Mouse (Mus musculus): Measurements from ENCODE around the gene Olfml1. TPM values are rescaled to one million over a fixed set of nuclear protein-coding genes. Genes with fewer than 3 reads are reported as not detected.

Olfml1 gene
- polyA plus RNA-seq, 1 experiment from 2014 or later = 21.5 TPM

- Histone ChIP-seq H3K27ac (replicated peaks; ENCODE audit: low read depth, low read length) (no peak overlapping the region), H3K4me2 (ENCODE audit: low read depth, low read length) (no peak overlapping the region), H3K27me3 (ENCODE audit: control insufficient read depth, insufficient read depth, low read length) (no peaks in the 10 kb centered on the region), H3K9me3 (replicated peaks; ENCODE audit: control insufficient read depth, low read length) (no peaks in the 10 kb centered on the region), H3K36me3 (replicated peaks; ENCODE audit: control insufficient read depth, insufficient read depth, low read depth, low read length) (no peaks in the 10 kb centered on the region), H3K9ac (replicated peaks; ENCODE audit: low read length) (no peak overlapping the region), H3K4me3 (ENCODE audit: low read depth, low read length) (no peak overlapping the region), H3K4me1 (ENCODE audit: control insufficient read depth, insufficient read depth, low read length) (no peaks in the 10 kb centered on the region)
- 85% methylated on average over 5 of the region's 5 CpGs for WGBS
- ATAC-seq (replicated peaks; ENCODE audit: insufficient number of reproducible peaks, low FRiP score, low TSS enrichment, low read depth) (no peak), DNase-seq (ENCODE audit: low spot score) (no peak)
Measured at GRCm38 (mm10) chr7:107610880-107611279, 43.6 kb downstream of the Olfml1 start.

DNA sequence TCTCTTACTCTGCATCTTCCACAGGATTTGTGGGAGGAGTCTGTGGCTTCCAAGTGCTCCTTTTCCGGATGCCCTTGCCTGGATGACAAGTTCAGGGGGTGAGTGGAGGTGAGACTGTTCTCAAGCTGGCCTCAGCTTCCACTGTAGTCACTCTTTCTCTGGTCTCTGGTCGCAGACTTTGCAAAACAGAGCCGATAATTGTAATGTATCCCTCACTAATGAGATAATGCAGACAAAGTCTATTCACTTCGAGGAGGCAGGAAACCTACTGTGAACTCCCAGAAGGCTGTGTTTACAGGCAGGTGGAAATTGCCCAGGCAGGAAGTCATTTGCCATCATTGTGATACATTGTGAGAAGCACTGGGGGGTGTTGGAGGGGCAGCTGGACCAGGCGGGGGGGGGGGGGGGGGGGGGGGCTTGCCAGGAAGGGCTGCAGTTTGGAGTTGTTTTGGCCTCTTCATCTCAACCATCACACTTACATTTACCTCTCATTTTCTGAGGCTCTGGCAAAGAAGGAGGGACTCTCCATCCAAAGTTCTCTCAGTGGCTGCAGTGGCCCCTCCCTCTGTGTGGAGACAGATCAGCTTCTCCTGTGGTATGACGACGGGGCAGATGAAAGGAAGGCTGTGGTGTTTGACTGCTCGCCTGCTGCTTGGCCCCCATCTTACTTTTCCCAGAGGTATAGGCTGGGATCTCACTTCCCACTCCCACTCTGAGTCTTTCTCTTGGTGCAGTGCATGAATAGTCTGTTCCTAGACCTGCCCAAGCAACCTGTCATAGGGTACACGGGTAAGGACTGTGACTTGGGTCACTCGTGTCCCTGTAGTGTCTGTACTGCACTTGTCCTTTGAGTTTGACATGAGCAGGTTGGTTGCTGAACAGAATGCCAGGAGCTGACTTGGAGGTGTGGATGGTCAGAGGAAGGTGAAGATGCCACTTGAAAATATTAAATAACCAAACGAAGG, 51.1 kb downstream of the Olfml1 start:
- peak; percentile 57 for ATAC-seq (replicated peaks; ENCODE audit: insufficient number of reproducible peaks, low FRiP score, low TSS enrichment, low read depth)
- H3K9me3 ChIP-seq (replicated peaks; ENCODE audit: control insufficient read depth, low read length) = no peaks in the 10 kb centered on the region
- no peak overlapping the region for H3K4me3 ChIP-seq (ENCODE audit: low read depth, low read length)
- no peak overlapping the region for H3K27ac ChIP-seq (replicated peaks; ENCODE audit: low read depth, low read length)
- H3K36me3 ChIP-seq (replicated peaks; ENCODE audit: control insufficient read depth, insufficient read depth, low read depth, low read length) = no peaks in the 10 kb centered on the region
- H3K27me3 ChIP-seq (ENCODE audit: control insufficient read depth, insufficient read depth, low read length) = no peaks in the 10 kb centered on the region
- H3K4me1 ChIP-seq (ENCODE audit: control insufficient read depth, insufficient read depth, low read length) = peaks cover 4% of the 10 kb centered on the region; the same call in 1 of the 2 replicates
- no peak overlapping the region for H3K4me2 ChIP-seq (ENCODE audit: low read depth, low read length)
- DNase-seq (ENCODE audit: low spot score) = no peak
- no peak overlapping the region for H3K9ac ChIP-seq (replicated peaks; ENCODE audit: low read length)
- 33% methylated on average over 10 of the region's 11 CpGs for WGBS

- H3K27ac ChIP-seq (replicated peaks; ENCODE audit: low read depth, low read length) = no peak overlapping the region
- no peak overlapping the region for H3K4me3 ChIP-seq (ENCODE audit: low read depth, low read length)
- no peaks in the 10 kb centered on the region for H3K36me3 ChIP-seq (replicated peaks; ENCODE audit: control insufficient read depth, insufficient read depth, low read depth, low read length)
- no peak overlapping the region for H3K4me2 ChIP-seq (ENCODE audit: low read depth, low read length)
- peak; percentile 38 for DNase-seq (ENCODE audit: low spot score)
- WGBS = 44% methylated on average over 4 of the region's 4 CpGs
- H3K4me1 ChIP-seq (ENCODE audit: control insufficient read depth, insufficient read depth, low read length) = peaks cover 4% of the 10 kb centered on the region; the same call in 1 of the 2 replicates
- ATAC-seq (replicated peaks; ENCODE audit: insufficient number of reproducible peaks, low FRiP score, low TSS enrichment, low read depth) = peak; percentile 70; the same call in 1 of the 2 replicates
- H3K9me3 ChIP-seq (replicated peaks; ENCODE audit: control insufficient read depth, low read length) = no peaks in the 10 kb centered on the region
- no peak overlapping the region for H3K9ac ChIP-seq (replicated peaks; ENCODE audit: low read length)
- no peaks in the 10 kb centered on the region for H3K27me3 ChIP-seq (ENCODE audit: control insufficient read depth, insufficient read depth, low read length)
Measured at GRCm38 (mm10) chr7:107619225-107619624, 52.0 kb downstream of the Olfml1 start.

DNA sequence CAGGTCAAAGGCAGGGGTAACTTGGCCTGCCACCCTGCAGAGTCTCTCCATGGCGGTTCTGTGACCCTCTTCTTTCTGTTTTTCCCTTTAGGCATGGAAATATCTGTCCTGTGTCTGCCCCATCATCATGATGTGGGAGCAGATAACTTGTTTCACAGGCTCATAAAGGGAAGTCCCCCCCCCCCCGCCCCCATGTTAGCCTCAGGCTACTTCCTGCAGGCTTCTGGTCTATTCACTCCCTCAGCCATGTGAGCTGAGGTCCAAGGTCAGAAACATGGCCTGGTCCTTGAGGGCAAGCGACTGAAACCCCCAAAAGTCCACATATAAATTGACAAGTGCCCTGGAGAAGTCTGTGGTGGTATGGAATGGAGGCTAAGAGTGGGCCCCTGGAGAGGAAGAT, 52.9 kb downstream of the Olfml1 start:
- DNase-seq (ENCODE audit: low spot score) = no peak
- H3K4me1 ChIP-seq (ENCODE audit: control insufficient read depth, insufficient read depth, low read length) = peaks cover 4% of the 10 kb centered on the region; the same call in 1 of the 2 replicates
- no peak for ATAC-seq (replicated peaks; ENCODE audit: insufficient number of reproducible peaks, low FRiP score, low TSS enrichment, low read depth)
- 73% methylated on average over 3 of the region's 3 CpGs for WGBS
- no peaks in the 10 kb centered on the region for H3K9me3 ChIP-seq (replicated peaks; ENCODE audit: control insufficient read depth, low read length)
- no peak overlapping the region for H3K4me2 ChIP-seq (ENCODE audit: low read depth, low read length)
- no peaks in the 10 kb centered on the region for H3K36me3 ChIP-seq (replicated peaks; ENCODE audit: control insufficient read depth, insufficient read depth, low read depth, low read length)
- H3K27me3 ChIP-seq (ENCODE audit: control insufficient read depth, insufficient read depth, low read length) = no peaks in the 10 kb centered on the region
- no peak overlapping the region for H3K4me3 ChIP-seq (ENCODE audit: low read depth, low read length)
- no peak overlapping the region for H3K27ac ChIP-seq (replicated peaks; ENCODE audit: low read depth, low read length)
- no peak overlapping the region for H3K9ac ChIP-seq (replicated peaks; ENCODE audit: low read length)

GRCm38 (mm10) chr7:107624432-107624831, 57.2 kb downstream of the Olfml1 start:
- DNase-seq (ENCODE audit: low spot score) (no peak), ATAC-seq (replicated peaks; ENCODE audit: insufficient number of reproducible peaks, low FRiP score, low TSS enrichment, low read depth) (no peak)
- 66% methylated on average over 3 of the region's 3 CpGs for WGBS
- Histone ChIP-seq H3K27ac (replicated peaks; ENCODE audit: low read depth, low read length) (no peak overlapping the region), H3K4me3 (ENCODE audit: low read depth, low read length) (no peak overlapping the region), H3K4me1 (ENCODE audit: control insufficient read depth, insufficient read depth, low read length) (no peaks in the 10 kb centered on the region), H3K4me2 (ENCODE audit: low read depth, low read length) (no peak overlapping the region), H3K9ac (replicated peaks; ENCODE audit: low read length) (no peak overlapping the region), H3K9me3 (replicated peaks; ENCODE audit: control insufficient read depth, low read length) (no peaks in the 10 kb centered on the region), H3K27me3 (ENCODE audit: control insufficient read depth, insufficient read depth, low read length) (no peaks in the 10 kb centered on the region), H3K36me3 (replicated peaks; ENCODE audit: control insufficient read depth, insufficient read depth, low read depth, low read length) (no peaks in the 10 kb centered on the region)

DNA sequence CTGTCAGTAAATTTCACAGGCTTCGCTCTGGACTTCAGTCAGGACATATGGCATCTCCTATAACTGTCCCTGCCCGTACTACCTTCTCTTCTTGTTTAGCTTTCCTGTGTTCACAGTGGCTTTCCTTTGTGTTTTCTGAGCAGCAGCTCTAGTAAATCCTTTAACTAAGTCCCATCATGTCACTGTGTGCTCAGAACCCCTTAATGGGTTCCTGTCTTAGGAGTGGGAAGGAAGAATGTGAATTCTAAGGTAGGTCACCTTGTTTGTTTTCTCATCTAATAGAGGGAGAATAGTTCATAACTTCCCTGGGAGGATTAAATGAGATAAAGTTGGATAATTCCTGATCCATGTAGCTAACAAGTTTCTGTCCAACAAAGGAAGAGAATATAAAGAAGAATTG, 57.8 kb downstream of the Olfml1 start, which contains the start of gene 5330417H12Rik:
5330417H12Rik (minus strand) TSS at position 101 of the 400 bp plus-strand sequence.
- no peaks in the 10 kb centered on the region for H3K4me1 ChIP-seq (ENCODE audit: control insufficient read depth, insufficient read depth, low read length)
- no peak within 1 kb of the TSS for H3K27ac ChIP-seq (replicated peaks; ENCODE audit: low read depth, low read length)
- no peaks in the 10 kb centered on the region for H3K9me3 ChIP-seq (replicated peaks; ENCODE audit: control insufficient read depth, low read length)
- no peak within 1 kb of the TSS for H3K4me3 ChIP-seq (ENCODE audit: low read depth, low read length)
- DNase-seq (ENCODE audit: low spot score) (no peak), ATAC-seq (replicated peaks; ENCODE audit: insufficient number of reproducible peaks, low FRiP score, low TSS enrichment, low read depth) (no peak)
- no peak within 1 kb of the TSS for H3K4me2 ChIP-seq (ENCODE audit: low read depth, low read length)
- H3K27me3 ChIP-seq (ENCODE audit: control insufficient read depth, insufficient read depth, low read length) = no peaks in the 10 kb centered on the region
- 79% methylated on average over 2 of the region's 2 CpGs for WGBS
- no peaks in the 10 kb centered on the region for H3K36me3 ChIP-seq (replicated peaks; ENCODE audit: control insufficient read depth, insufficient read depth, low read depth, low read length)
- no peak within 1 kb of the TSS for H3K9ac ChIP-seq (replicated peaks; ENCODE audit: low read length)

- H3K27ac ChIP-seq (replicated peaks; ENCODE audit: low read depth, low read length) = no peak overlapping the region
- H3K4me2 ChIP-seq (ENCODE audit: low read depth, low read length) = no peak overlapping the region
- no peaks in the 10 kb centered on the region for H3K27me3 ChIP-seq (ENCODE audit: control insufficient read depth, insufficient read depth, low read length)
- no peaks in the 10 kb centered on the region for H3K4me1 ChIP-seq (ENCODE audit: control insufficient read depth, insufficient read depth, low read length)
- DNase-seq (ENCODE audit: low spot score) = no peak
- WGBS = 79% methylated on average over 6 of the region's 6 CpGs
- no peaks in the 10 kb centered on the region for H3K36me3 ChIP-seq (replicated peaks; ENCODE audit: control insufficient read depth, insufficient read depth, low read depth, low read length)
- no peak for ATAC-seq (replicated peaks; ENCODE audit: insufficient number of reproducible peaks, low FRiP score, low TSS enrichment, low read depth)
- H3K9ac ChIP-seq (replicated peaks; ENCODE audit: low read length) = no peak overlapping the region
- H3K4me3 ChIP-seq (ENCODE audit: low read depth, low read length) = no peak overlapping the region
- H3K9me3 ChIP-seq (replicated peaks; ENCODE audit: control insufficient read depth, low read length) = no peaks in the 10 kb centered on the region
Measured at GRCm38 (mm10) chr7:107625781-107626180, 58.5 kb downstream of the Olfml1 start.

- Histone ChIP-seq H3K27ac (replicated peaks; ENCODE audit: low read depth, low read length) (no peak overlapping the region), H3K9ac (replicated peaks; ENCODE audit: low read length) (no peak overlapping the region), H3K9me3 (replicated peaks; ENCODE audit: control insufficient read depth, low read length) (no peaks in the 10 kb centered on the region), H3K27me3 (ENCODE audit: control insufficient read depth, insufficient read depth, low read length) (no peaks in the 10 kb centered on the region), H3K4me3 (ENCODE audit: low read depth, low read length) (no peak overlapping the region), H3K36me3 (replicated peaks; ENCODE audit: control insufficient read depth, insufficient read depth, low read depth, low read length) (no peaks in the 10 kb centered on the region), H3K4me2 (ENCODE audit: low read depth, low read length) (no peak overlapping the region), H3K4me1 (ENCODE audit: control insufficient read depth, insufficient read depth, low read length) (no peaks in the 10 kb centered on the region)
- ATAC-seq (replicated peaks; ENCODE audit: insufficient number of reproducible peaks, low FRiP score, low TSS enrichment, low read depth) (no peak), DNase-seq (ENCODE audit: low spot score) (no peak)
Measured at GRCm38 (mm10) chr7:107628383-107628782, 61.1 kb downstream of the Olfml1 start.
